Mouse (Mus musculus): Measurements from ENCODE around the gene Zfp882. TPM values are rescaled to one million over a fixed set of nuclear protein-coding genes. Genes with fewer than 3 reads are reported as not detected.

Zfp882 gene
- polyA plus RNA-seq, 1 experiment from 2014 or later = 4.0 TPM

GRCm38 (mm10) chr8:71964051-71964450 lies 55.6 kb downstream of the Zfp882 start:
- DNase-seq (ENCODE audit: low spot score) (no peak), ATAC-seq (replicated peaks; ENCODE audit: low FRiP score, low read depth) (no peak)
- 75% methylated on average over 3 of the region's 3 CpGs for WGBS
- H3K9me3 ChIP-seq (replicated peaks; ENCODE audit: low read length) = peaks cover 4% of the 10 kb centered on the region; the same call in 1 of the 2 replicates
- H3K4me3 ChIP-seq (replicated peaks; ENCODE audit: low read depth, low read length) = no peak overlapping the region
- no peak overlapping the region for H3K4me2 ChIP-seq (ENCODE audit: low read length)
- TF ChIP-seq CTCF (IDR thresholded peaks at IDR 0.05; ENCODE audit: low read depth) = no peak
- no peak overlapping the region for H3K27ac ChIP-seq
- H3K4me1 ChIP-seq (replicated peaks; ENCODE audit: insufficient read depth, low read length) = no peaks in the 10 kb centered on the region
- H3K9ac ChIP-seq (ENCODE audit: low read depth, low read length) = no peak overlapping the region
- H3K36me3 ChIP-seq (ENCODE audit: insufficient read depth, low read length) = peaks cover 26% of the 10 kb centered on the region
- H3K27me3 ChIP-seq (ENCODE audit: insufficient read depth, low read length) = no peaks in the 10 kb centered on the region

DNA sequence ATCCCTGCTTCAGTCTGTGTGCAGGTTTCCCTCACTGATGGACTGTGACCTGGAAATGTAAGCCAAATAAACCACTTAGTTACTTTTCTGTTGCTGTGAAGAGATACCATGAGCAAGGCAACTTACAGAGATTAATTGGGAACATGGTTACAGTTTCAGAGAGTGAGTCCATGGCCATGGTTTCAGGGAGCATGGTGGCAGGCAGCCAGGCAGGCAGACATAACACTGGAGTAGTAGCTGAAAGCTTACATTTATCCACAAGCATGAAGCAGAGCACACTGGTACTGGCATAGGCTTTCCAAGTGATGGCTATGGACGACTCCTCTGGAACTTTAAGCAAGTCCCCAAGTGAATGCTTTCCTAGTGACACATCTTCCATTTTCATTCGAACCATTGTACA lies 56.8 kb downstream of the Zfp882 start:
- H3K4me3 ChIP-seq (replicated peaks; ENCODE audit: low read depth, low read length) = no peak overlapping the region
- TF ChIP-seq CTCF (IDR thresholded peaks at IDR 0.05; ENCODE audit: low read depth) = no peak
- H3K4me1 ChIP-seq (replicated peaks; ENCODE audit: insufficient read depth, low read length) = no peaks in the 10 kb centered on the region
- no peak overlapping the region for H3K4me2 ChIP-seq (ENCODE audit: low read length)
- no peaks in the 10 kb centered on the region for H3K27me3 ChIP-seq (ENCODE audit: insufficient read depth, low read length)
- 87% methylated on average over 2 of the region's 2 CpGs for WGBS
- peaks cover 4% of the 10 kb centered on the region; the same call in 1 of the 2 replicates for H3K9me3 ChIP-seq (replicated peaks; ENCODE audit: low read length)
- no peak for ATAC-seq (replicated peaks; ENCODE audit: low FRiP score, low read depth)
- no peak overlapping the region for H3K27ac ChIP-seq
- no peak overlapping the region for H3K9ac ChIP-seq (ENCODE audit: low read depth, low read length)
- no peak for DNase-seq (ENCODE audit: low spot score)
- H3K36me3 ChIP-seq (ENCODE audit: insufficient read depth, low read length) = peaks cover 29% of the 10 kb centered on the region

Other genes with a start within 250 kb of the Zfp882 start
- 0.50 and 0.60 TPM in 2 replicates for gene Unc13a, start 236.9 kb upstream of the Zfp882 start, polyA plus RNA-seq (2015; fragmentation: Nextera tagmentation; extraction: Ambion mirVana)
- gene Jak3, start 232.3 kb upstream of the Zfp882 start, polyA plus RNA-seq (2015; fragmentation: Nextera tagmentation; extraction: Ambion mirVana) = 5.3 TPM in 2 replicates
- 1.3 TPM in 2 replicates for gene Insl3, start 219.4 kb upstream of the Zfp882 start, polyA plus RNA-seq (2015; fragmentation: Nextera tagmentation; extraction: Ambion mirVana)
- gene B3gnt3, start 206.8 kb upstream of the Zfp882 start, polyA plus RNA-seq (2015; fragmentation: Nextera tagmentation; extraction: Ambion mirVana) = 4.3 TPM in 2 replicates
- gene Fcho1, start 182.9 kb upstream of the Zfp882 start, polyA plus RNA-seq (2015; fragmentation: Nextera tagmentation; extraction: Ambion mirVana) = 3.4 and 4.1 TPM in 2 replicates
- 4.8 and 5.4 TPM in 2 replicates for gene Zfp709, start 26.6 kb upstream of the Zfp882 start, polyA plus RNA-seq (2015; fragmentation: Nextera tagmentation; extraction: Ambion mirVana)
- 13.6 and 17.3 TPM in 2 replicates for gene Zfp617, start within 50 bp of the Zfp882 start, polyA plus RNA-seq (2015; fragmentation: Nextera tagmentation; extraction: Ambion mirVana)
- 20.9 and 21.9 TPM in 2 replicates for gene Zfp961, start 42.4 kb downstream of the Zfp882 start, polyA plus RNA-seq (2015; fragmentation: Nextera tagmentation; extraction: Ambion mirVana)
- gene Cyp4f18, start 101.0 kb downstream of the Zfp882 start, polyA plus RNA-seq (2015; fragmentation: Nextera tagmentation; extraction: Ambion mirVana) = 1.4 and 1.9 TPM in 2 replicates
- not detected in 2 replicates for gene Olfr372, start 132.6 kb downstream of the Zfp882 start, polyA plus RNA-seq (2015; fragmentation: Nextera tagmentation; extraction: Ambion mirVana)
- gene Olfr373, start 174.6 kb downstream of the Zfp882 start, polyA plus RNA-seq (2015; fragmentation: Nextera tagmentation; extraction: Ambion mirVana) = 0.08 TPM in 1 of 2 replicates, not detected in the other
- gene Olfr374, start 198.4 kb downstream of the Zfp882 start, polyA plus RNA-seq (2015; fragmentation: Nextera tagmentation; extraction: Ambion mirVana) = not detected in 2 replicates
- gene Tpm4, start 226.4 kb downstream of the Zfp882 start, polyA plus RNA-seq (2015; fragmentation: Nextera tagmentation; extraction: Ambion mirVana) = 604 and 692 TPM in 2 replicates